Mouse (Mus musculus): ENCODE results near the gene Emg1. TPM values are rescaled to one million over a fixed set of nuclear protein-coding genes. Genes with fewer than 3 reads are reported as not detected.

The Emg1 gene
- total RNA-seq, 2 experiments from 2014 or later, result 72.5 to 75.1 TPM

DNA sequence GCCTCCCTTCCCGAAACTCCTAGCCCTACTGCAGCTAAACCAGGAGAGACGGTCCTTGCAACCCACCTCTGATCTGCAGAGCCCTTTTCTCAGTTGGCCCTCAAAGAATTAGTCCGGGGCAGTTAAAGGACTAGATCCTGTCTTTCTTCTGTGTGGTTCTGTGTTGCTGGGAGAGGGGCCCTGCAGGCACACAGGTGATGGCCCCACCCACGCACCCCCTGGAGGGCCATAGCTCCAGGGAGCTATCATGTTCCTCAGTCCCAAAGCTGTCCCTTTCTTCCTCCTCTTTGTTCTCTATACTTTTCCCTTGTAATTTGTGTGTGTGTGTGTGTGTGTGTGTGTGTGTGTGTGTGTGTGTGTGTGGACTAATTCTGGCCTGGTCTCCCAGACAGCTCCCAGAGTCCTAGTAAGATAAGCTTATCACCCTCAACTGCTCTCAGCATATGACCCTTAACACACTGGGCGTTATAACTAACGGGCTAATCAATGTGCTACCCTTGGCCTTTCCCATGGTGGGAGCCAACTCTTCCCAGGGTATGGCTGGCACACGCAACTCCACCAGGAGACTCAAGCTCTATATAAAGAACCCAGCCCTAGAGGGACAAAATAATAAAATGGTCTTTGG, 7.5 kb upstream of the Emg1 start:
- intact Hi-C loops (cut with DNase I), result loop anchor here (10.0 kb wide), 2 partner anchors 285 to 315 kb away; partner anchors contain the start of genes Ing4 and Zfp384
- no peak for DNase-seq (ENCODE audit: low spot score)

DNA sequence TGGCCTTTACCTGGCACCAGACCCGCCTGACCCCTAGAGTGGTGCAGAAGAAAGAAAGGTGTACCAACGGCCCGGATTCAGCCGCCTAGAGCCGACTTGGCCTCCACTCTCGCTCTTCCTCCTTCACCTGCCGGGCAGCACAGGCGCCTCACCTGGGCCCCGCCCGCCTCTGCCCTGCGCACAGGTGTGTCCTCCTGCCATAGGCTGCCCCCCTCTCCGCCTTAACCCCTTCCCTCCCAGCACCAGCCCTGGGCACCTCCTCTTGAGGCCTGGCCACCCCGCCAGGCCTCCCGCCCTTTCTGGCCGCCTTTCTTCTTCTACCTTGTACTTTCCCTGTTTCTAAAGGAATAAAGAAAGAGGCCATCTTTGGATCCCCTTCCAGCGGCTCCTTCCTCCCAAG, 6.7 kb upstream of the Emg1 start:
- intact Hi-C loops (cut with DNase I), result loop anchor here (10.0 kb wide), 2 partner anchors 286 to 316 kb away; partner anchors contain the start of genes Ing4 and Zfp384
- DNase-seq (ENCODE audit: low spot score), result no peak

DNA sequence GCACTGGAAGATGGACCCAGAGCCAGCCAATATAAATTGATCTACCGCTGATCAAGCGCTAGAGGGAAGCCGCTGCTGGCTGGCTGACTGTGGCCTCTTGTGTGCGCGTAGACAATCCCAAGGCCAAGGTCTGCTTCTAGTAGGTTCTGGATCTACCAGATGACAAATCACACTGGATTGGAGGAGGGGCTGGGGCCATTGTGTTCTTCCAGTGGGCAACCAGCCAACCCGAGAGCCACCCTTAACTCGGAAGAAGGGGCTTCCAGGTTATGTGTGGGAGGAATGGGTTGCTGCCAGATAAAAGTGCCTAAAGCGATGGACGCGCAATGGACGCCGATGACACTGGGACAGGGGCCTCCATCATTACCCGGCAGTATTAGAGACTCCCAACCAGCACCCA, 6.0 kb upstream of the Emg1 start:
- no peak for DNase-seq (ENCODE audit: low spot score)

DNA sequence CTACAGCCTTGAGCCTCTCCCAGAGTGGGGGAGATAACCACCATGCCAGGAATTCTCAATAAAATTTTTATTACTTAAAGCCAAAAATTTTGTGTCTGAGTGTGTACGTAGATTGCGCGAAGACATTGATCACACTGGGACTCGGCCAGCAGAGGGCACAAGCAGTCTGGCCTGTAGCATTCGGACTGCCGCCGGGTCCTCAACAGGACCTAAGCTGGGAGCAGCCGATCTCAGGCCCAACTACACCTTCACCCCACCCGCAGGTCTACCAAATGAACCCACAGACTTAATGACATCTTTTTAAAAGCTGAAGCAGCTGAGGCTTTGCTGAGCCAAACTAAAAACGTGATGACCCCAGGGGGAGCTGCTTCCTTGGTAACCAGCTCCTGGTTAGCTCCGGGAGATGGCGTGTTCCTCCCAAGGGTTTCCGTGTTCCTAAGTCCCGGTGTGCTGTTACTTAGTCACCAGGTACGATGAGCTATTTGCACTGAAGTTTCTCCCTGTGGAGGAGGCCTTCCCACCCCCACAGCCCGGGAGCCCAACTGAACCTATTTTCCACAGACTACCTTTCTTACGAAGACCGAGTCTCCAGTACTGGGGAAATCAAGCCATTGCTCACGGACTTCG, 5.0 kb upstream of the Emg1 start:
- no peak for DNase-seq (ENCODE audit: low spot score)
- intact Hi-C loops (cut with DNase I), result loop anchor here (10.0 kb wide), 2 partner anchors 288 to 318 kb away; partner anchors contain the start of genes Ing4 and Zfp384

More for the DNA sequence above, 6.0 kb upstream of the Emg1 start:
- intact Hi-C loops (cut with DNase I), result loop anchor here (10.0 kb wide), 2 partner anchors 287 to 317 kb away; partner anchors contain the start of genes Ing4 and Zfp384

DNA sequence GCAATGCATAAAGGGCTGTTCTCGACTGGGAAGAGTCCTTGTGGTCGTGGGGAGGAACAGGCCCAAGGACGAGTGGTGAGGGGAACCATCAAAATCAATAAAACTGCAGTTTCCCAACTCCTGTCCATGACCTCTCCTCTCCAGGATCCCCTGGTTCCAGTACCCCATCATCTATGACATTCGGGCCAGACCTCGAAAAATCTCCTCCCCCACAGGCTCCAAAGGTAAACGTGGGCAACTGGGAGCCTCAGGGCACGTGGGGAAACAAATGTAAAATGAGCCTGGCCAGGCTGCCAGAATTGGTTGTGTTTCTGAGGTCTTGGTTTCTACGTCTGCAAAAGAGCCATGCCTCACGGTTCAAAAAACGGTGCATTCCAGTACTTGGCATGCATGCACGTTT, 940 bp upstream of the Emg1 start:
- intact Hi-C loops (cut with DNase I), result loop anchor here (1.0 to 10.0 kb wide), 4 partner anchors 27 to 322 kb away; partner anchors contain the start of genes Atn1, Gm45234, Ing4 and Zfp384
- no peak for DNase-seq (ENCODE audit: low spot score)

DNA sequence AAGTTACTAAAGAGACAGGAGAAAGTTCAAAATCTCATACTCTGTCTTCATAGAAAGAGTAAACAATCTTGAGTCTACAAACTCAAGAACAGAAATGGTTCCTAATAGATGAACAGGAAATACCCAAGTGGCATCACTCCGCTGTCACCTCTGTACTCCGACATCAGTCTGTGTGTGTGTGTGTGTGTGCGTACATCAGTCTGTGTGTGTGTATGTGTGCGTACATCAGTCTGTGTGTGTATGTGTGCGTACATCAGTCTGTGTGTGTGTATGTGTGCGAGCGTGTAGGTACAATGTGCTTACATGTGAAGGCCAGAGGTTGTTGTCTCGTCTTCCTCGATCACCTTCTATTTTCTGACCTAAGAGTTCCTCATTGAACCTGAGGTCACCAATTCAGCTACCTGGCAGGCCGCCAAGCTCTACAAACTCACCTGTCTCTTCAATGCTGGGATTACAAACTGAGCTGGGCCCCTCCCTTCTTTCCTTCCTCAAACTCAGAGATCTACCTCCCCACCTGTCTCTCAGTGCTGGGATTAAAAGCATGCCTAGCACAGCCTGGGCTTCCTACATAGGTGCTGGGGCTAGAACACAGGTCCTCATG, 3.6 kb downstream of the Emg1 start:
- no peak for DNase-seq (ENCODE audit: low spot score)
- intact Hi-C loops (cut with DNase I), result loop anchor here (2.0 kb wide), 1 partner anchor 46 kb away; the partner anchor contains the start of gene Lpcat3

DNA sequence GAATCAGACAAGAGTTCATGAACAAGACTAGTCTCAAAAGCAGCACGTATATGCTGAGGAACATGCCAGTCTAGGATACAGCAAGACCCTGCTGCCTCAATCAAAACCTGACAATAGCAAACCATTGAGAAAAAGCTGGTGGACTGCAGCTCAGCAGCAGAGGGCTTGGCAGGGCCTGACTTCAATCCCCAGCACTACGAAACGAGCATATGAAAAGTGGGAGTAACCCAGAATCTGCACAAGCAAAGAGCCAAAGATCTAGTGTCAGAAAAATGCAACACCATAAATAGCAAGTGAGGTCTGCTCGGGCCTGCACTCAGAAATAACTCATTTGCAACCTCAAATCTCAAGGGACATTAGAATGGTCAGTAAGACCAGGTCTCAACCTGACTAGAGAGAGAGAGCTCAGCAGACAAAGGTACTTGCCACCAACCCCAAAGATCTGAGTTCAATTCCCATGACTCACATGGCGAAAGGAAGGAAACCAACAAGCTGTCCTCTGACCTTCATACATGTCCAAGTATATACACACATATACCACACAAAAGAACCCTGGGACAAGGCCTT, 5.8 kb downstream of the Emg1 start:
- intact Hi-C loops (cut with DNase I), result no loop called here
- no peak for DNase-seq (ENCODE audit: low spot score)

DNA sequence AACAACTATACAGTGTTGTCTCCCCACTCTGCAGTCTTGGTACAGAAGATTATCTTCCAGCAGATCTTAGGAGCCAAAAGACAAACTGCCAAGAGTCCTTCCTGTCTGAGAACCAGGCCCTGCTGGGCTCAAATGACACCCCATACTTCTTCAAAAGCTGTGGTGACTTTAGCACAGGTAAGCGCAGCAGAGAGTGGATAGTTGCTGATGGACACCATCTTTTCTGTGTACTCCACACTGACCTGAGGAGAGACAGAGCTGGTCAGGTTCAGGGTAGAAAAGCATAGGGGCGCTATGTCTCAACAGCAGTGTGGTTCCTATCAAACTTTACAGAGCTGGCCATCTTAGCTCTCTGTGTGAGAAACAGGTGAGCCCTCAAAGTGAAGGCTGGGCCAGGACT, 7.6 kb downstream of the Emg1 start:
- no peak for DNase-seq (ENCODE audit: low spot score)
- intact Hi-C loops (cut with DNase I), result no loop called here

DNA sequence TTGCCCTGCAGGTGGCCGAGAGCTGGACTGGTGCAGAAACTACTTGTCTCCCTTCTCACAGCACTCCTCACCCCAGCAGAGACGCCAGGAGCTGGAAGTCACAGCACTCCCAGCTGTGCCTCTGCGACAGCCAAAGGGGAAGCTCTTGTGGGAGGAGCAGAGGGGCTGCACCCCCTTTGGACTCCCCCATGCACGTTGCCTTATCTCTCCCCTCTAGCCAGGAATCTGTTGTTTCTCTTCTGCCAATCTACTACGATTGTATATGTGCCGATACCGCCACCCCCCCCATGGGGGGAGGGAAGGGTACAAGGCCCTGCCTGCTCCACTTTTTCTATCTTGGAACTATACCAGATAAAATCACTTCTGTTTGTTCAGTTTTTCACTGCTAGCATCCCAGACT, 8.2 kb downstream of the Emg1 start:
- intact Hi-C loops (cut with DNase I), result no loop called here
- DNase-seq (ENCODE audit: low spot score), result no peak

DNA sequence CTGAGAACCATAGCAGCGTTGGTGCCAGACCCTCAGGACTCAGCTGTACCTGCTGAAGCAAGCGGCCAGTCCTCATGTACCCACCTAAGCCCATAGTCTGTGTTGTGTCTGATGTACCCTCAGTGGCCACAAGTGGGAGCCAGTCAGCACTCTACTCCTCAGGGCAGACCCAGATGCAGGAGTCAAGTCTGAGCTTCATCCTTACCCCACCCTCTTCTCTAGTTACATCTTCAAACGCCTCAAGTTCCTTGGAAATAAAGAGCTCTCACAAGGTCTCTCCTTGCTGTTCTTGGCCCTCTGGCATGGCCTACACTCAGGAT, 9.2 kb downstream of the Emg1 start:
- intact Hi-C loops (cut with DNase I), result no loop called here
- no peak for DNase-seq (ENCODE audit: low spot score)

DNA sequence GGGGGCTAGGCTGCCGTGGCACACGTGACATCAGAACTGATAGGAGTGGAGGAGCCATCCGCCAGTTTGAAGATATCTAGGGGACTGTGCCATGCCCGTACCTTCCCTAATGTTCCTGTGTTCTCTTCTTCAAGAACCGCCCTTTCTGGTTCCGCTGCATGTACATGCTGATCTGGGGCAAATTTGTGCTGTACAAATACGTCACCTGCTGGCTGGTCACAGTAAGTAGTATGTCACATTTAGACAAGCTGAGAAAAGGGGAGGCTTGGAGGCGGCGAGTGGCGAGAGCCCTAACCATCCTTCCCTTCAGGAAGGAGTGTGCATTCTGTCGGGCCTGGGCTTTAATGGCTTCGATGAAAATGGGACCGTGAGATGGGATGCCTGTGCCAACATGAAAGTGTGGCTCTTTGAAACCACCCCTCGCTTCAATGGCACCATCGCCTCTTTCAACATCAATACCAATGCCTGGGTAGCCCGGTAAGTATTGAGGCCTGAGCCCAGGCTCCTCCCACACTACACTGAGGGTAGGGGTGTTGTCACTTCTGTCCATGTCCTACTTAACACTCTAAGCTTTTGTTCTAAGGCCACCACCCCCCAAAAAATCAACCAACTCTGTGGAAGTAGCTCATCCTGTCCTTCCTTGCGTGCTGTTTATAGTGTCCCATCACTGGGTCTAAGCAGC, 9.7 kb downstream of the Emg1 start:
- no peak for DNase-seq (ENCODE audit: low spot score)
- intact Hi-C loops (cut with DNase I), result no loop called here

DNA sequence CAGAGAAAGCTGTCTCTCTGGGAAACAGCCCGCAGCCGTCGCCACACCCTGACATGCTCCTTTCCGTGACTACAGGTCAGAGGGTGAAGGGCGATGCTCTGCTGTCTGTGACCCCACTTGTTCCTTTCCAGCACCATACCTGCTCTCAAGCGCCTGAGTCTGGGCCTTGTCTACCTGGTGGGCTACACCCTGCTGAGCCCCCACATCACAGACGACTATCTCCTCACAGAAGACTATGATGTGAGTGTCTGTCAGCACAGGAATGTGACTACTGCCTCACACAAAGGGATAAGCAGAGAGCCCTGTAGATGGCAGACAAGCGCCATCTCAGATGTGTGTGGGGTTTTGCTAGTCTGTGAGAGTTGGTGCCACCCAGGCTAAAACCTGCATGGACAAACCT, 10.6 kb downstream of the Emg1 start:
- DNase-seq (ENCODE audit: low spot score), result no peak
- intact Hi-C loops (cut with DNase I), result no loop called here

DNA sequence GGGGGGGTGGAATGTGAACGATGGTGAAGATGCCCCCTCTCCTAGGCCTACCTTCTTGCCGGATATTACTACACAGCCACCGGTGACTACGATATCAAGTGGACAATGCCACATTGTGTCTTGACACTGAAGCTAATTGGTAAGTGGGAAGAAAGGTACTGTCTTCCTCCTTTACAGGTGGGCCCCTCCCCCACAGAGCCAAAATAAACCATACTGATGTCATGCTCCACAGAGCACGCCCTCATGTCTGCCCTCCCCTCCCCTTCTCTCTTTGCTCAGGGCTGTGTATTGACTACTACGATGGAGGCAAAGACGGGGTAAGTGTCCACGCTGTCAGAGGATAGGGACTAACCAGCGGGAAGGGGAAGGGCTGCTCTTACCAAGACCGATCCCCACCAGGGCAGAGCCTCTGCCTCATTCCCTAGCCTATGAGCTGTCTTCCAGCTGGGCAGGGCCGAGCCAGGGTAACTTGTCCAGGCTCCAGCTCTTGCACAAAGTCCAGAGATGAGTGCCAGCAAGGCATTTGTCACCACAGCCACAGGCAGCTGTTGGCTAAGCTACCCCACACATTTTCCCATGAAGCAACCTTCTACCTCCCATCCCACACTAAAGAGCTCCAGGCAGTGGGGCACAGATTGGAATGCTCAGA, 11.9 kb downstream of the Emg1 start:
- intact Hi-C loops (cut with DNase I), result no loop called here
- peak; percentile 65 for DNase-seq (ENCODE audit: low spot score)

DNA sequence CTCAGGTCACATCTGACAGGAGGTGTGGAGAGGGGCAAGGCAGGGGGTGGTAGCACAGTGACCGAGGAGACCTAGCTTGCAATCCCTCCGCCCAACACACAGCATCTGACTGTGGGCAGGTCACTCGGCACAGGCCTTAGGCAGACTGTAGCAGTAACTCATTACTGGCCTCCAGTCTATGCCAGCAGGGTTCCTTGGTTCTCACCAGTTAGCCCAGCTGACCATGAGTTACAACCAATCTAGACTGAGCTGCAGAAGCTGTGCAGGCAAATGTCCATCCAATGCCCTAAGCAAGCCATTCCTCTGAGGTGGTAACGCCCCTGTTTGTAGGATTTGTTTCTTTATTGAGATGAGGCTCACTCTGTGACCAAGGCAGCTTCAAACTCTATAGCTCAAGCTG, 12.6 kb downstream of the Emg1 start:
- intact Hi-C loops (cut with DNase I), result no loop called here
- no peak for DNase-seq (ENCODE audit: low spot score)

DNA sequence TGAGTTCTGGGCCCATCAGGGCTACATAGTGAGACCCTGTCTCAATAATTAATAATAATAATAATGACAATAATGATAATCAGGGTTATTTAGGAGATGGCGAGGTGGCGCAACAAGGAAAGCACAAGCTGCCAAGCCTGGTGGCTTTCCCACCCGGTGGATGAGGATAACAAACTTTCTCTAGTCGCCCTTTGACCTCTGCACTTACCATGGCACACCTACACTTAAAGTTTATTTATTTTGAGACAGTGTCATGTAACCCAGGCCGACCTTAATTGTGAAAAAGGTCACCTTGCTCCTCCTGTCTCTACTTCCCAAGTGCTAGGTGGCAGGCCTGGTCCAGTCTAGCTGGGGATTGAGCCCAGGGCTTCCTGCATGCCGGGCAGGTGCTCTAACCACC, 13.2 kb downstream of the Emg1 start:
- intact Hi-C loops (cut with DNase I), result no loop called here
- no peak for DNase-seq (ENCODE audit: low spot score)

DNA sequence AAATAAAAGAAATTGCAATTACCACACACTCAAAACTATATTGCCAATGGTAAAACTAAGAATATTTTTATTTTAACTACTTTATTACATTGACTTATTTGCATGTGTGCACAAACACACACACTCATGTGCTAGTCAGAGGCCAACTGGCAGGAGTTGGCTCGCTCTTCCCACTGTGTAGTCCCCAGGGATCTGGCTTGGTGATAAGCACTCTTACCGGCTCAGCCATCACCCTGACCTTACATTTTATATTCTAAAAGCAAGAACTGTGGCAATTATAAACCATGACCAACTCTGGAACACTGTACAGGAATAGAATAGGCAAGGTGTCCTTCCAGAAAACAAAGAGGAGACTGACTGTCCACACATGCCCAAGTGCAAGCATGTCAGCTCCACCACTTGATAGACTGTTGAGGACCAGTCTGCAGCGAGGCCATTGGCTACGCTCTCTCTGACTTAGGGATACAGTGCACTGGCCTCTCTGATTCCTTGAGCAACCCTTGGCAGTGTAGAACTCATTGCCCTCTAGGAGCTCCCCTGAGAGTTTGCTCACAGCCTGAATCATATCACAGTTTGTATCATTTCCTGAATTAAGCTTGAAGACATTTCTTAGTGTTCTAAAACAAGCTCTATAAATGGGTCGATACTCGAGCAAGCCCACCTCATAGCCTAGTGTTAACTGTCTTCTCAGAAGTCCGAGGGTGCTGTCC, 15.4 kb downstream of the Emg1 start:
- no peak for DNase-seq (ENCODE audit: low spot score)
- intact Hi-C loops (cut with DNase I), result no loop called here

DNA sequence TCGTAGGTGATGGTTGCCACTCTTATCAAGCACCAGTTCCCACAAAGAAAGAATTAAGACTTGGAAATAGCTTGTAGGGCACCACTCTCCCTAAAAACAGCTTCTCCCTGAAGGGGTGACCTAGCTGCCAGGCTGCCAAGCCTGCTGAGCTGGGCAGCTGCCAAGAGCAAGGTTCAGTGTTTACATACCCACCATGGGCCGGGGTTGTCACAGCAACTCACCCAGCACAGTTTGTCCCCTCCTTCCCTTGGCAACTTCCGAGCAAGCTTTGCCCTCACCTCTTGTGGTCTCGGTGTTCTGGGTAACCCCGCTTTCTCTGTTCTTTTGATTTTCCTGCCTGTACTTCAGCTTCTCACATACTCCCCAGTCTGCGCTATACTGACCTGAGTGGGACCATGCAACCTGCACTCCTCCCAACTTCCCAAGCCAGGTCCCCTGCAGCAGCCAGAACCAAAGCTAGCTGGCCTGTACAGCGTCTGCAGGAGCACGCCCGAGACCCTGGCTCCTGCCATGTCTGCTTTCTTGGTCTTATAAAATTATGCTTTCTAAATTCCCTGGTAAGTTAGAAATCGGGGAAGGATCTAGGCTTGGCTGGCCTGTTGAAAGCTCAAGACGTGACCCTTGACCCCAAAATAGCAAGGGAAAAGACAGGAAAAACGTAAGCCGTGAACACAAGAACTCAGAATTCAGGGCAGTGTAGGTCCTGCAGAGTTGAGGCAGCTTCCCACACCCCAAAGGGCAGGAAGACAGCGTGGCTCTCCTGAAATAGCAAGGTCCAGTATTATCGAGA, 17.6 kb downstream of the Emg1 start:
- intact Hi-C loops (cut with DNase I), result no loop called here
- peak; percentile 46 for DNase-seq (ENCODE audit: low spot score)

DNA sequence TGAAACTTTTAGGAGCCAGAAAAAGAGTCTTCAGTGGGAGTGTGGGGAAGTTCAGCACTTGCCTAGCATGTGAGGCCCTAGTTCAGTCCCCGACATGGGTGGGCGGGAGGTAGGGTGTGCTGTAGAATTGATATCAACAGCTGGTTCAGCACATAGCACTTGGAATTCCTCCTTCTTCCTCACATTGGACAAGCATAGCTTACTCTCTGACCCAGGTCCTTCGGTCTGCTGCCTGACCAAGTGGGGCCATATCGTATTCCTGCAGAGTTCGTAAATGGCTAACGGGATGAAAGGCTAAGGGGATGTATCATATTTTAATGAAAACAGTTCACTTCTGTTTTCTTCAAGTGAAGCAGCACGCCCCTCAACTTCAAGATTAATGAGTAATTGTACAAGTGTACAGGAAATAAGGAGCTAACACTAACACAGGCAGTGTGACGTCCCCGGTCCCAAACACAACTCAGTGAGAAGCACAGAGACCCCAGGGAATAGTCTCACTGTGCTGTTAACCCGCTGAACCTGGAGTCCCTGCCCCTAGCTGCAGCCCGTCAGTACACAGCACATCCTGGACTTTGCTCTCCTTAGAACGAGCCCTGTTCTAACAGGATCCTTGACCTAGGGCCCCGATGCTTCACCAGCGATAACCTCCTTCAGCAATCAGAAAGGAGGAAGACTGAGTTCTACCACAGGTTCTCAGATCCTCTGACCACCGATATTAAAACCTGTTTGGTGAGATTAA, 18.6 kb downstream of the Emg1 start:
- DNase-seq (ENCODE audit: low spot score), result no peak
- intact Hi-C loops (cut with DNase I), result no loop called here
